Mouse (Mus musculus) embryonic facial prominence, embryonic 12.5 days (tissue): ENCODE measurements around the gene Six3. TPM values are rescaled to one million over a fixed set of nuclear protein-coding genes. Genes with fewer than 3 reads are reported as not detected.

Experiments
- ATAC-seq: fragments of 200-750 bp; cut with Nextera tagmentation; 2 replicates; pipeline ENCODE4 v1.8.0; 2017; ENCODE audit not compliant: insufficient number of reproducible peaks, insufficient read depth, low FRiP score, low TSS enrichment
- H3K27ac ChIP-seq: fragments of 300-500 bp; sonication (generic); 2 replicates; pipeline ENCODE4 v1.5.1; 2016; ENCODE audit warnings: mild to moderate bottlenecking
- H3K27me3 ChIP-seq: fragments of 300-500 bp; sonication (generic); 2 replicates; pipeline ENCODE4 v1.6.1; 2016; ENCODE audit warnings: mild to moderate bottlenecking, moderate library complexity
- H3K36me3 ChIP-seq: fragments of 300-500 bp; sonication (generic); 2 replicates; pipeline ENCODE4 v1.6.1; 2016; ENCODE audit warnings: mild to moderate bottlenecking
- H3K4me1 ChIP-seq: fragments of 300-500 bp; sonication (generic); 2 replicates; pipeline ENCODE4 v1.6.1; 2016
- H3K4me2 ChIP-seq: fragments of 300-500 bp; sonication (generic); replicated peaks from 2 replicates; pipeline ENCODE4 v1.6.1; 2016; ENCODE audit warnings: mild to moderate bottlenecking, moderate library complexity
- H3K4me3 ChIP-seq: fragments of 300-500 bp; sonication (generic); 2 replicates; pipeline ENCODE4 v1.5.1; 2016; ENCODE audit warnings: mild to moderate bottlenecking
- H3K9ac ChIP-seq: fragments of 300-500 bp; sonication (generic); 2 replicates; pipeline ENCODE4 v1.6.1; 2016; ENCODE audit warnings: mild to moderate bottlenecking, moderate library complexity
- H3K9me3 ChIP-seq: fragments of 300-500 bp; sonication (generic); 2 replicates; pipeline ENCODE4 v1.6.1; 2016; ENCODE audit warnings: mild to moderate bottlenecking, moderate library complexity
- WGBS: fragments of 180-500 bp; shearing (Covaris S2); methylation state at CpG from one replicate; pipeline ENCODE4 v1.1.7; 2016; 5-methylcytosine and 5-hydroxymethylcytosine counted together
- polyA plus RNA-seq: library from polyadenylated mRNA; unstranded; fragments of >200 nt; fragmentation: Nextera tagmentation; extraction: Ambion mirVana; gene quantifications from 2 replicates; pipeline ENCODE4 v1.2.1, GENCODE M21; 2016

Six3 gene
- polyA plus RNA-seq, 1 experiment from 2014 or later: 8.9 TPM

- H3K27ac ChIP-seq: peak overlapping the region; percentile 83
- H3K4me2 ChIP-seq: peak overlapping the region; percentile 47
- ATAC-seq: no peak
- H3K9ac ChIP-seq: peak overlapping the region; percentile 55
- H3K36me3 ChIP-seq: no peaks in the 10 kb centered on the region
- H3K9me3 ChIP-seq: no peaks in the 10 kb centered on the region
- peaks cover 91% of the 10 kb centered on the region for H3K27me3 ChIP-seq
- peaks cover 32% of the 10 kb centered on the region for H3K4me1 ChIP-seq
- H3K4me3 ChIP-seq: peak overlapping the region; percentile 38
- under 1% methylated on average over 67 of the region's 67 CpGs for WGBS
These were observed 8.3 kb downstream of the Six3 start for GRCm38 (mm10) chr17:85621505-85622310.

- peak overlapping the region; percentile 38 for H3K4me3 ChIP-seq
- peak overlapping the region; percentile 28 for H3K4me2 ChIP-seq
- no peak for ATAC-seq
- peak overlapping the region; percentile 55 for H3K9ac ChIP-seq
- peak overlapping the region; percentile 83 for H3K27ac ChIP-seq
- peaks cover 91% of the 10 kb centered on the region for H3K27me3 ChIP-seq
- H3K4me1 ChIP-seq: peaks cover 25% of the 10 kb centered on the region
- 4% methylated on average over 12 of the region's 12 CpGs for WGBS
- H3K36me3 ChIP-seq: no peaks in the 10 kb centered on the region
- H3K9me3 ChIP-seq: no peaks in the 10 kb centered on the region
These were observed 9.2 kb downstream of the Six3 start for GRCm38 (mm10) chr17:85622493-85623157.

DNA sequence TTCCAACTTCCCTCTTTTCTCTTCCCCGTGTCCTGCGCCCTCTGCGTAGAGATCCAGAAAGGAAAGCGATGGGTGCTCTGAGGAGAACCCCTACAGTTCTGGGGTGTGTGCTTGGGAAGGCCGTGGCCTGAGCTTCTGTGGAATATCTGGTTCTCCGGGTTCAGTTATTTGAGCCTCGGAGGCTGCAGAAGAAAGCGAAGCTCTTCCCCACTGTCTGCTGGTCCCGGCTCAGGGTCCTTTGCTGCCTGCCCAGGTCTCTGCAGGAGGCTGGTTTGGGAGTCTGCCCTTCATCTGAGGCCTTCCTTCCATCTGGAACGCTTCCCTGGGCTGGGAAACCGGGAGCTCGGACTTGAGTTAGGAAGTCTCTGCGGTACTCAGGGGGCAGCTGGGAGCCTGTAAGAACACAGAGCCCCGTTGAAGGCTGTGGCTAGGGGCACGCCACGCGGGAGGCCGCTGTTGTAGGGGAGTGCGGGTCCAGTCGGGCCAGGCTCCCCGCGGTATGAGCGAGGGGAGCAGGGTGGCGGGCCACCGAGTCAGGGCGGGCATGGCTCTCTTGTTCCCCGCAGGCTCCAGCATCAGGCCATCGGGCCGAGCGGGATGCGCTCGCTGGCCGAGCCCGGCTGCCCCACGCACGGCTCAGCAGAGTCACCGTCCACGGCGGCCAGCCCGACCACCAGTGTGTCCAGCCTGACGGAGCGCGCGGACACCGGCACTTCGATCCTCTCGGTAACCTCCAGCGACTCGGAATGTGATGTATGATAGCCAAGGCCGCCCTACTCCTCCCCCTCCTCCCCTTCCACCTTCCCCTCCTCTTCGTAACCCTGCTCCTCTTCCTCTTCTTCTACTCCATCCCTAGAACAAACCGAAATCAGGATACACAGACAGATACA lies 10.0 kb downstream of the Six3 start:
- H3K4me2 ChIP-seq: peak overlapping the region; percentile 28
- peak overlapping the region; percentile 38 for H3K4me3 ChIP-seq
- H3K36me3 ChIP-seq: no peaks in the 10 kb centered on the region
- H3K9me3 ChIP-seq: no peaks in the 10 kb centered on the region
- WGBS: under 1% methylated on average over 50 of the region's 52 CpGs
- peaks cover 91% of the 10 kb centered on the region for H3K27me3 ChIP-seq
- ATAC-seq: no peak
- peak overlapping the region; percentile 83 for H3K27ac ChIP-seq
- H3K4me1 ChIP-seq: peaks cover 21% of the 10 kb centered on the region
- peak overlapping the region; percentile 55 for H3K9ac ChIP-seq

DNA sequence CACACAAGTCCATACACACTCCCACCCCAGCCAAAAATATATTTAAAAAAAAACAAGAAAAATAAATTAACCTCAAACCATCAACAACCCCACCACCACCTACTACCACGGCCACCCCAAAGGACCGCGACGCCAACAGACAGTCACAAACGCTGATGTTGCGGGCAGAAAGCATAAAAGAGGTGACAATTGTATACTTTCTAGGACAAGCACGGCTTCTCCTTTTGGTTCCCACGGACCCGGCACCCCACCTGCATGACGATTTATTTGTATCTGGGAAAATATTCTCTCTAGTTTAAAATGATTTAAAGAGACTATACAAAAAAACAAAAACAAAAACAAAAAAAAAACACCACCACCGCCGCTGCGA lies 10.6 kb downstream of the Six3 start:
- Histone ChIP-seq H3K36me3 (no peaks in the 10 kb centered on the region), H3K4me3 (peak overlapping the region; percentile 38), H3K4me2 (peak overlapping the region; percentile 28; the same call in 1 of the 2 replicates), H3K9me3 (no peaks in the 10 kb centered on the region), H3K27me3 (peaks cover 91% of the 10 kb centered on the region), H3K27ac (no peak overlapping the region), H3K9ac (peak overlapping the region; percentile 55), H3K4me1 (peaks cover 22% of the 10 kb centered on the region)
- WGBS: 2% methylated on average over 13 of the region's 13 CpGs
- no peak for ATAC-seq

GRCm38 (mm10) chr17:85624981-85625940 lies 11.9 kb downstream of the Six3 start:
- H3K36me3 ChIP-seq: no peaks in the 10 kb centered on the region
- 2% methylated on average over 26 of the region's 26 CpGs for WGBS
- H3K27me3 ChIP-seq: peaks cover 93% of the 10 kb centered on the region
- no peaks in the 10 kb centered on the region for H3K9me3 ChIP-seq
- ATAC-seq: no peak
- H3K4me1 ChIP-seq: peaks cover 24% of the 10 kb centered on the region
- no peak overlapping the region for H3K27ac ChIP-seq
- peak overlapping the region; percentile 32 for H3K4me2 ChIP-seq
- peak overlapping the region; percentile 18 for H3K4me3 ChIP-seq
- H3K9ac ChIP-seq: peak overlapping the region; percentile 24; the same call in 1 of the 2 replicates

GRCm38 (mm10) chr17:85626091-85626860 lies 12.9 kb downstream of the Six3 start:
- Histone ChIP-seq H3K4me2 (peak overlapping the region; percentile 32), H3K9me3 (no peaks in the 10 kb centered on the region), H3K27me3 (peaks cover 93% of the 10 kb centered on the region), H3K4me1 (peaks cover 17% of the 10 kb centered on the region), H3K4me3 (0 out of 2 replicates have a peak overlapping the region, but pooled peaks have one; percentile 18), H3K36me3 (no peaks in the 10 kb centered on the region), H3K27ac (no peak overlapping the region), H3K9ac (peak overlapping the region; percentile 24; the same call in 1 of the 2 replicates)
- 14% methylated on average over 14 of the region's 14 CpGs for WGBS
- no peak for ATAC-seq

GRCm38 (mm10) chr17:85627751-85628150 lies 14.3 kb downstream of the Six3 start:
- ATAC-seq: no peak
- peaks cover 92% of the 10 kb centered on the region for H3K27me3 ChIP-seq
- no peaks in the 10 kb centered on the region for H3K36me3 ChIP-seq
- H3K4me3 ChIP-seq: no peak overlapping the region
- H3K27ac ChIP-seq: no peak overlapping the region
- H3K9ac ChIP-seq: no peak overlapping the region
- no peak overlapping the region for H3K4me2 ChIP-seq
- no peaks in the 10 kb centered on the region for H3K9me3 ChIP-seq
- WGBS: 47% methylated on average over 5 of the region's 5 CpGs
- H3K4me1 ChIP-seq: 0 out of 2 replicates have a peak, but pooled peaks cover 10% of the 10 kb centered on the region

DNA sequence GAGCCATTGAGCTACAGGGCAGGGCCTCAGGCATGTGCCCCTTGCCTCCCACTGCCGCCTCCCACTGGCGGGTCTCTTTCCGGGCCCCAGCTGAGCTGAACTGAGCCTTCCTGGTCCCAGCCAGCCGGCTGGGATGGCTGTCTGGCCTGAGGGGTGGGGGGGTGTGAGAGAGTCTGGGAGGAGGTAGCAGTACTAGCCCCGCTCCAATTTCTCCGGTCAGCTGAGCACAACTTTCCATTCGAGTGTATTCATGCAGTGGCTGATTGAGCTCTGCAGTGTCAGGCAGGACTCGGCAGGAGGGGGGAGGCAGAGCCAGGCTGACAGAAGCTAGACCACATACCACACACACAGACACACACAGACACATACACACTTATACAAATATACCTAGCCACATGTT lies 15.4 kb downstream of the Six3 start:
- Histone ChIP-seq H3K36me3 (no peaks in the 10 kb centered on the region), H3K4me3 (no peak overlapping the region), H3K27me3 (peaks cover 85% of the 10 kb centered on the region), H3K9ac (no peak overlapping the region), H3K4me2 (no peak overlapping the region), H3K9me3 (no peaks in the 10 kb centered on the region), H3K4me1 (0 out of 2 replicates have a peak, but pooled peaks cover 7% of the 10 kb centered on the region), H3K27ac (no peak overlapping the region)
- 10% methylated on average over 8 of the region's 8 CpGs for WGBS
- ATAC-seq: peak; percentile 63

- no peak overlapping the region for H3K27ac ChIP-seq
- no peak for ATAC-seq
- H3K4me3 ChIP-seq: no peak overlapping the region
- H3K9me3 ChIP-seq: no peaks in the 10 kb centered on the region
- no peaks in the 10 kb centered on the region for H3K36me3 ChIP-seq
- no peak overlapping the region for H3K4me2 ChIP-seq
- peaks cover 89% of the 10 kb centered on the region for H3K27me3 ChIP-seq
- WGBS: 82% methylated on average over 1 of the region's 1 CpGs
- 0 out of 2 replicates have a peak, but pooled peaks cover 7% of the 10 kb centered on the region for H3K4me1 ChIP-seq
- no peak overlapping the region for H3K9ac ChIP-seq
These were observed 16.0 kb downstream of the Six3 start for GRCm38 (mm10) chr17:85629396-85629795.
